Mouse (Mus musculus) adrenal gland (tissue): ENCODE data around the gene Rbm47.
"Not testable (repeated sequence)": the region's sequence is repeated elsewhere in the genome, so short reads cannot be mapped to it uniquely, and the experiment has no call there.

Source experiments
- intact Hi-C: fragments of 180-260 bp; cut with DNase I; formaldehyde crosslinking; loops from one replicate; pipeline ENCODE4 v1.15.1; 2025
- long read RNA-seq, 2 experiments: library from polyadenylated mRNA; unstranded; transcript quantifications; one replicate each; pipeline ENCODE4 v2.0.0; 2020; ENCODE audit warnings: borderline replicate concordance in 1 of 2; ENCODE audit not compliant: insufficient replicate concordance in 1 of 2

Rbm47 gene
- long read RNA-seq, experiment 1, transcript Rbm47-206 (7 exons, 3,180 nt), result major isoform, 5 of 45 reads
- long read RNA-seq, experiment 1, transcript Rbm47-214 (4 exons, 2,398 nt), result major isoform, 5 of 45 reads
- long read RNA-seq, experiment 1, partial matches to known transcripts, result 9 of 45 reads
- long read RNA-seq, experiment 1, other reads (novel, unspliced or antisense), result 26 of 45 reads
- long read RNA-seq, experiment 2, transcript Rbm47-206 (7 exons, 3,180 nt), result major isoform, 10 of 32 reads
- long read RNA-seq, experiment 2, partial matches to known transcripts, result 9 of 32 reads
- long read RNA-seq, experiment 2, other reads (novel, unspliced or antisense), result 9 of 32 reads

DNA sequence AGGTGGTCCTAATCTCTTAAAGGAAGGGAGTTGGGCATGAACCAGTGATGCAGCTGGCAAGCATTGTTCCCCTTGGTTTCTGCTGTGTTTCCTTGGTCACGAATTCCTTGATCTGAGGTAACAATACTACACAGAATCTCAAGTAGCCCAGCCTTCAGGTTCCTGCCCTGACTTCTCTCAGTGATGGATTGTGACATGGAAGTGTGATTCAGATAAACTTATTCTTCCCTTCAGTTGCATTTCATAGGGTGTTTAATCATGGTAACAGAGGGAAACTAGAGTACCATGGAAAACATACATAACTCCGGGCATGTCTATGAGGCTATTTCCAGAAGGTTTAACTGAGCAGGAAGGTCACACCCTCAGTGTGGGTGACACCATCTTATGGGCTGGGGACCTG, at the start of gene Rbm47:
Rbm47 (minus strand) TSS at position 101 of the 400 bp plus-strand sequence.
- intact Hi-C loops, result no loop called here

DNA sequence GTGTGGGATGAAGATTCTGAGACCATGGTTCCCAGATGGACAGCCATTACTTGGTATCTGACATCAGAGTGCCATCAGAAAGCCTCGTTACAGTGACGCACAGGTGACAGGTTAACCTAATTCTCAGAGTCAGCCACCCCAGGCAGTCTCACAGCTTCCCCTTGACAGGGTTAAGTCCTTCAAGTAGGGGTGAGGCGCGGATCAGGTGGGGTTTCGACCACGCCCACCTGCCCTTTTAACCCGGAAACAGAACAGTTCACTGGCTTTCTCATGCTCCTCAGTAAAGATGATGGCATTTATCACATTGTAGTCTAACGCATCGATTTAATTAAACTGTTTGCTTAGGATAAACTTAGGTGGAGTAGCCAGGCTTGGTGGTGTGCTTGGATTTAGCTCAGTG, 47.7 kb upstream of the Rbm47 start:
- intact Hi-C loops, result no loop called here

- intact Hi-C loops, result no loop called here
Observed at GRCm38 (mm10) chr5:66219692-66220091, 46.8 kb upstream of the Rbm47 start.

DNA sequence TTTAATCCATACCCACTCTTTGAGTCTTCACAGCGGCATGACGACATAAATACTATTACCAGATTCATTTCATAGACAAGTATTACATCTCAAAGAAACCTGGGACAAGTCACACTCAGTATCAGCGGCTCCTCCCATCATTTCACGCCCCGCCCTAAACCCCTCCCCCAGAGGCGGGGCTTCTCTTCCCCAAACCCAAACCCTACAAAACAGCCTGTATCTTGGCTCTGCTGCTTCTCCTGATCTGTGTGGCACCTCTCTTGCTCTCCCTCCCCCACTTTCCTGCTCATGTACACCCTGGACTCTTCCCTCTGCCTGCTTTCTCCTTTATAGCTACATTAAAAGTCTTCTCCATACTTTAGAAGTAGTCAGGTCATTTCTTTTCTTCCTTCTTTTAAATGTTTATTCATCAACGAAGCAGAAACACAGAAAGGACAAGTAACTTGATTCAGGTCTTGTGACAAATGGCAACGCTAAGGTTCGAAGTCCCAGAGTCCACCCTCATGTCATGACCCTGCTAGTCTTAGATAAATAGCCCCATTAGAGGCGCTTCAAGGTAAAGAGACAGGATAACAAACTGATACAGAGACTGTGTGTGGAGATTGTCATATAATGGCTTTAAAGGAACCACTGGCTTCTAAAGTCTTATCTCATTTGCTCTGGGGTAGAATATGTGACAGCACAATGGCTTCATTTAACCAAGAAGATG, 42.8 kb upstream of the Rbm47 start:
- intact Hi-C loops, result no loop called here

- intact Hi-C loops, result no loop called here
Observed at GRCm38 (mm10) chr5:66214395-66214935, 41.5 kb upstream of the Rbm47 start.

DNA sequence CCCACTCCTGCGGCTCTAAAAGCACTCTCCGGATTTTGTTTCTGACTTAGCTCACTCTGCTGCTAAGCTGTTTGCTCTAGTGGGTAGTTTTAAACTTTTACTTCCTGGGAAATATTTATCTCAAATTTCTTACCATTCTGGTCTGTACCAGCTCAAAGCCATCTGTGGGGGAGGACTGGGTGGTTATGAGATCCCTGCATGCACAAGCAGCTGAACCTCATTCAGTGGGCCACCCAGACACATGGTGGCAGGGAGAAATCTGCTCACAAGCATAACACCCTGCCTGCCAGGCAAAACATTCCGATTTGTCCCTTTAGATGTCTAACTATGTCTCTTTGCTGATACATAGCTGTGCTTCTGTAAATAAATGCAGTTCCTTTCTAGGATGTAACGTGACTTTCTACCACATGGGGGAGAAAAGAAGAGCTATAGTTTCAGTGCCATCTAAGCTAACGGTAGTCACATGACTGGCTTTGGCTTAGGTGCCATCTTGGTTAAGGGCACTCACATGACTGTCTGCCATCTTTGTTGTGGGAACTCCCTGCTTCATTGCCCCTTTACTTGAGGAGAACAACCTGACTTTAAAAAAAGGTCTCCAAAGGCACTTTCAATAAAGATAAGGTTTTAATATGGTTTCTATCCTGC, 36.7 kb upstream of the Rbm47 start:
- intact Hi-C loops, result no loop called here

DNA sequence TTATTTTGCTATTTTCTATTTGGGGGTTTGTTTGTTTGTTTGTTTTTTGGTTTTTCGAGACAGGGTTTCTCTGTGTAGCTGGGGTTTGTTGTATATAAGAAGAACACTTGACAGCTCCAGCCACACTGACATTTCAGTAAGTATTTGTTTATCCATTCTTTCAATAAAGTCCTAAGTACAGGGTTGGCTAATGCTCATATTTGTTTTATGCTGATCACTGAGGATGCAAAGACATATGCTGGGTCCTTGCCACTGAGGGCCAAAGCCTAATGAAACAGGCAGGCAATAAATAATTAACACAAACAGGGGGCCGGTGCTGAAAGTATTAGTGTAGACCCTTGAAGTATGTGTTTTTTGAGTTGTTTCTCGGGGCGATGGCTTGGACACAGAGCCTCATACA, 32.0 kb upstream of the Rbm47 start:
- intact Hi-C loops, result no loop called here

DNA sequence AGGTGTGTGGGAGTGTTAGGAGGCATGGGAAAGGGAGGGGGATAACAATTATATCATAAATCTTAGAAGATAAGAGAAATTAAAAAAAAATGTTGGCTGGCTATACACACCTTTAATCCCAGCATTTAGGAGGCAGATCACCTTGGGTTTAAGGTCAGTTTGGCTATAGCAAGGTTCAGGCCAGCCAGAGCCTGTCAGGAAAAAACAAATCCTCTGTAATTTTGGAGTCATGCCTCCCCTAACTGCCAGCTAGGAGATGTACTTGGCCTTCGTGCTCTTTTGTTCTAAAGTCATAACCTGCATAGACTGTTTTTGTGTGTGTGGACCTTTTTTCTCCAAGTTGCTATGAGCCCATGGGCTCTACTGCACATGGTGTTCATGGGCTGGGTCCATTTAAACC, 30.5 kb upstream of the Rbm47 start:
- intact Hi-C loops, result no loop called here

DNA sequence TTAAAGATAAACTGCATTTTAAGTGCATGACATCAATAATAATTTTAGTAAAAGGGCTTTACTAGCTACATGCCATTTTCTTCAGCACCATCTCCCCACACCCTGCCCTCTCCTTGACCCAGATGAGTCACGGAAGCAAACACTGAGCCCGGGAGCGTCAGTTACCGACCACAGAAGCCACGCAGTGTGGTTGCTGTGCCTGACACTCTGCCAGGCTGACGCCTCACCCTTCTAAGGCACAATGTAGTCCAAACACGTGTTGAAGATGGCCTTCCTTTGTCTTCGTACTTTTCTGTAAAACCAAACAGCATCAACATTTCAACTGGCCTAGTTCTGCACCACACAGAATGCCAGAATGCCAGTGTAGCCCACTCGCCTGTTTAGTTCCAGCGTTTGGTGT, 27.1 kb upstream of the Rbm47 start:
- intact Hi-C loops, result no loop called here

DNA sequence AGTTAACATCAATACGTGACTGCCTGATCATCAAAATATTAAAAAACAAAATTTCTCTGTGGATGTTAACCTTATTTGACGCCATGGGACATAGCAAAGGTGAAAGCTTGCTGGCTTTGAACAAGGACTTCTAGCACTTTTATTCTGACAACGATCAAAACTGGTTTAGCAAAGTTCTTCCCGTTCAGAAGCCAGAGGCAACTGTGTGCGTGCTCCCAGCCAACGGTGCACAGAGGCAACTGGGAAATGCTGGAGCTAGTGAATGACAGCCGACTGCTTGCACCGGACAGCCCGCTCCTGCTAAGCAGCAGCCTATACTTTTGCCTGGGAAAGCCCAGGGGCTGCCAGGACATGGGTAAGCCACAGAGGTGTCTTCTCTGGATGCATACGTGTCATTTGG, 22.4 kb upstream of the Rbm47 start:
- intact Hi-C loops, result no loop called here

DNA sequence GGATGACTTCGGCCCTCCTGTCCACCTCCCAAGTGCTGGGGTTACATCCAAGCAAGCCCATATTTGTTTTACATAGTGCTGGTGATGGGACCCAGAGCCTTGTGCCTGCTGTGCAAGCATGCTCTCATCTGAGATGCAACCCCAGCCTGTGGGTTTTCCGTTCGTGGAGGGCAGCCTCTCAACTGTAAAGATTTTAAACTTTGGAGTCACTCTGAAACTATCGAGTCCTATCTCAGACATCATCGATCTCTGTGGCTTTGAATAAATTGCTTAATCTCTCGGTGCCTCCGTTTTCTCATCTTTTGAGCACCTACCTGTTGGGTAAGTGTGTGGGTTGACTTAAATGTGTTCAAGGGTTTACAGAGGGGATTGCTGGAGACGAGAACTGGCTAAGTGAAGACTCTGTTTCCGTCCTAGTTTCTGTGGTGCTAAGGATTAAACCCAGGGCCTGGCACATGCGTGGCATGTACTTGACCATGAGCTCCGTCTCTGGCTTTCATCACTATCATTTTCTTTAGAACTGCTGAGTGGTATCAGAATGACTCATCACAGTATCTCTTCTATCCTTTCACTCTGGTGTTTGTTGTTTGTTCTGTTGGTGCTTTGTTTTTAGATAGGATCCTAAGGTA, 20.4 kb upstream of the Rbm47 start:
- intact Hi-C loops, result no loop called here

GRCm38 (mm10) chr5:66191185-66191503, 18.2 kb upstream of the Rbm47 start:
- intact Hi-C loops, result no loop called here

- intact Hi-C loops, result no loop called here
Observed at GRCm38 (mm10) chr5:66190481-66191184, 17.7 kb upstream of the Rbm47 start.

DNA sequence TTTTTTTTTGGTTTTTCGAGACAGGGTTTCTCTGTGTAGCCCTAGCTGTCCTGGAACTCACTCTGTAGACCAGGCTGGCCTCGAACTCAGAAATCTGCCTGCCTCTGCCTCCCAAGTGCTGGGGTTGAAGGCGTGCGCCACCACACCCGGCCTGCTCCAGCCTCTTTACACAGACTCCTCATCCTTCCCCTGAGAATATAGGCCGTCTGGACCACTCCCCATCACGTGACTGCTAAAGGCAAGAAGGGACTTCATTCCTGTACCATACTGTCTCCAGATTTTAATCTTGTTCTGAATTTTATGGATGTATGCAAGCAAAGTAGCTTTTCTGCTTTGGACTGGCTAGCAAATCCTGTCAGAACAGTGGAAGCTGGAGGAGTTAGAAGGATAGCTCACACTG, 15.7 kb upstream of the Rbm47 start:
- intact Hi-C loops, result not testable (repeated sequence)

DNA sequence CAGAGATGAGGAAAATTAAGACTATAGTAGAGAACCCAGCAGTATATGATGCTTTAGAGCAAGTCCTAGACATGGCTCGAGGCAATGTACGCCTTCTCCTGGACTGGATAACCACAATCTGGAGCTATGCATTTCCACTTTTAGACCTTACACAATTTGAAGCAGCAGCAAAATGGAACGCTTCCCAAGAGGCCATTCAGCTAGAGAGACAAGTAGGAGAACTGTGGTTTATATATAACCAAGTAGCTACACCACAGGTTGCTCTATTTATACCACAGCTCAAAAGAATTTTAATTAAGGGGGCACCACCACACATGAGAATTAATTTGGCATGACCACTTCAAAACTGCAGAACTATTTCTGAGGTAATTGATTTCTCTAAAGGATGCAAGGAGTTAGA, 9.2 kb upstream of the Rbm47 start:
- intact Hi-C loops, result no loop called here

GRCm38 (mm10) chr5:66174160-66174837, 1.4 kb upstream of the Rbm47 start:
- intact Hi-C loops, result no loop called here

DNA sequence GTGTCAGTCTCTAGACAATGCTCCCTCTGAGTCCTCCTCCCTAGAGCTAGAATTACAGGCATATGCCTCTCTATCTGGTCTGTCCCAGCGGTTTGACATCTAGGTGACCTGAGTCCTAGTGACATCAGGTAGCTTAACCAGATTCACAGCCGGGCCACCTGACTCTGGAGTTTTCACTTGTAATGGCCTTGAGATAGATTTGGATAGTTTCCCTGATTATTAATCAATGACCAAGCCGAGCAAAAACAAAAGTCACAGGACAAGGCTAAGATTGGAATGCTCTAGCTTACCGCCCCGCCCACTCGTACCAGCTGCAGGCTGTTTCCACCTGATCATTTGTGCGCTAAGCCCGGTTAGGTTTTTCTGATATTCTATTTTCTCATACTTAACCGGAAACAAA, 2.3 kb downstream of the Rbm47 start:
- intact Hi-C loops, result no loop called here

DNA sequence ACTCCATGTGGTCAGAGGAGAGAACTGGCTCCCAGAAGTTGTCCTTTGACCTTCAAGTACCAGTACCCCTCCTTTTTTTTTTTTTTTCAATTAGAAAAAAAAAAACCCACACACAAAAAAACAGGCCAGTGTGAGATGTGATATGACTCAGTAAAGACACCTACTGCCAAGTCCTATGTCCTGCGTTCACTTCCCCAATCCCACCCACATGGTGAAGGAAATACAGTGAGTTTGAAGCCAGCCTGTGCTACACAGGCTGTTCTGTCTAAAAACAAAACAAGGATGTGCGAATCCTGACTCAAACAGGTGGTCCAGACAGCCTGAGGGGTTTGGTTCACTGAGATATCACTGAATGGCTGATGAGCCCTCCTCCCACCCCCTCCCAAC, 3.8 kb downstream of the Rbm47 start:
- intact Hi-C loops, result loop anchor here (5.0 kb wide), 1 partner anchor 63 kb away; no protein-coding TSS in a partner anchor

DNA sequence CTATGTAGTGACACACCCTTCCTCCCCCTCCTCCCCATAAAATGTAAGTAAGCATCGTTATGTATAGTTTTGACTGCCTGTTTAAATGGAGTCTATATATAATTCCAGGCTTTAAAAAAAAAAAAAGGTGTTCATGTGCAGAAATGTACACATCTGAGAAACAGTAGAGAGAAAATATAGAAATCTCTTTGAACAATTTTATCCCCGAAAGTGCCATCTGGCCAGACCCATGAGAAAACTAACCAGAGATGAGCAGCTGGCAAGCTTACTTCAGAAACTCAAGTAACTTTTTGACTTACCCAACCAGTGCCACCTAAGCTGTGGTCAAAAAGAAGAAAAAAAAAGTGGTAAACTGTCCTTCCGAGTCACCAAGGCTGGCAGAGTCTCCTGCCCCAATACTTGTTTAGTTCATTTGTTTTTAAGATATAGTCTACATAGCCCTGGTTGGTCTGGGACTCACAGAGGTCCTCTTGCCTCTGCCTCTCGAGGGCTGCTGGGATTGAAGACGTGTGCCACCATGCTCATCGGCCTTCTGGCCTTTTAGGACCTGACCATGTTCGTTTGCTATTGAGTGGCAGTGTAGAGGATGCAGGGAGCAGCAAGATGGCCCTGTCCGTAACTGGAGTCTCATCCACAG, 4.3 kb downstream of the Rbm47 start:
- intact Hi-C loops, result loop anchor here (5.0 kb wide), 1 partner anchor 64 kb away; no protein-coding TSS in a partner anchor

GRCm38 (mm10) chr5:66166931-66167330, 6.0 kb downstream of the Rbm47 start:
- intact Hi-C loops, result loop anchor here (5.0 kb wide), 1 partner anchor 65 kb away; no protein-coding TSS in a partner anchor
